Mouse (Mus musculus) stomach, embryonic 15.5 days (tissue): ENCODE data around the gene Mgme1. TPM values are rescaled to one million over a fixed set of nuclear protein-coding genes. Genes with fewer than 3 reads are reported as not detected.
A peak's percentile ranks its signal among the peaks of the same experiment; 100 is the strongest.

Experiments used
- ATAC-seq: fragments of 200-750 bp; cut with Nextera tagmentation; 2 replicates; pipeline ENCODE4 v1.8.0; 2017; ENCODE audit warnings: low read depth, moderate number of reproducible peaks, moderate TSS enrichment; ENCODE audit not compliant: insufficient read depth, low FRiP score
- H3K27ac ChIP-seq: fragments of 300-500 bp; sonication (generic); 2 replicates; pipeline ENCODE4 v1.5.1; 2015; ENCODE audit warnings: mild to moderate bottlenecking, inconsistent platforms
- H3K27me3 ChIP-seq: fragments of 300-500 bp; sonication (generic); replicated peaks from 2 replicates; pipeline ENCODE4 v1.6.1; 2015; ENCODE audit warnings: inconsistent platforms
- H3K36me3 ChIP-seq: fragments of 300-500 bp; sonication (generic); 2 replicates; pipeline ENCODE4 v1.6.1; 2015; ENCODE audit warnings: inconsistent platforms
- H3K4me1 ChIP-seq: fragments of 300-500 bp; sonication (generic); 2 replicates; pipeline ENCODE4 v1.6.1; 2015; ENCODE audit warnings: inconsistent platforms
- H3K4me2 ChIP-seq: fragments of 300-500 bp; sonication (generic); 2 replicates; pipeline ENCODE4 v1.6.1; 2015; ENCODE audit warnings: mild to moderate bottlenecking, inconsistent platforms
- H3K4me3 ChIP-seq: fragments of 300-500 bp; sonication (generic); replicated peaks from 2 replicates; pipeline ENCODE4 v1.5.1; 2015; ENCODE audit warnings: inconsistent platforms
- H3K9ac ChIP-seq: fragments of 300-500 bp; sonication (generic); 2 replicates; pipeline ENCODE4 v1.6.1; 2015; ENCODE audit warnings: inconsistent platforms
- H3K9me3 ChIP-seq: fragments of 300-500 bp; sonication (generic); 2 replicates; pipeline ENCODE4 v1.6.1; 2016; ENCODE audit warnings: inconsistent platforms
- WGBS: fragments of 180-500 bp; shearing (Covaris S2); methylation state at CpG from one replicate; pipeline ENCODE4 v1.1.7; 2015; 5-methylcytosine and 5-hydroxymethylcytosine counted together
- polyA plus RNA-seq: library from polyadenylated mRNA; unstranded; fragments of >200 nt; fragmentation: Nextera tagmentation; extraction: Ambion mirVana; gene quantifications from 2 replicates; pipeline ENCODE4 v1.2.1, GENCODE M21; 2015

Mgme1 gene
- 20.2 and 21.3 TPM in 2 replicates for polyA plus RNA-seq

DNA sequence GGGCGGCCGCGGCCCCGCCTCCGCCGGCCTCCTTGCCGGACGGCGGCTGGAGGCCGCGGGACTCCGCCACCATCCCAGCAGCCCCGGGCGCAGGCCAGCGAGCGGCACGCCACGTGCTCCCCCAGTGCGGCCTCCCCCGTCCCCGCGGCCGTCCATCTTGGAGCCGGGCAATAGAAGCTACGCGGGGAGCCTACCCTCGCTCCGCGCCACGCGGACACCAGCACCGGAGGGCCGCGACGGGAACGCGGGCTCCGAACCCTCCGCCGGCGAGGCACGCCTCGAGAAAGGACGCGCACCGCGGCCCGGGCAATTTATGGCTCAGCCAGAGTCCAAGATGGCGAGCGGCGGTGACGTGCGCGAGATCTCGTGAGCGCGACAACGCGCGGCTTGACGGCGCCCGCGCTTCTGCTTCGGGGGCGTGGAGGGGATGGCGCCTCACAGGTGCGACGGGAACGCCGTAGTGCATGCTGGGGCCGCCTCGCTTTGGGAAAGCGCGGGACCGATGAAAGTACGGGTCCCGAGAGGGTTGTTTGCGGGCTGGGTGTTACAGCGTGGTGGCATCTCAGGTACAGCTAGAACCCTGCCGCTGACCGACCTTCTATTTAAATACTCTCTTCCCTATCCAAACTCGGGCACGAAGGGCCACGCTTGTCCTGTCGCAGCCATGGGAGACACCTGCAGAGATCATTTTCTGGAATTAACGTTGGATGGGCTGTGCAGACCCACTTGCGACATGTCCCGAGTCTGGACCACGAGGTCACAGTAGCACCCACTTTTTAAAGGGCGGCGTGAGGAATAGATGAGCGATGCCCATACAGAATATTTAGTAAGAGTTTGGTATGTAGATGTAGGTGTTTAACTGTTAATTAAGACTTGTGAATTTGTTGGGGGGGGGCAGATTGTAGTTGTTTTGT, at the start of gene Mgme1, which contains the start of gene Snx5:
Gene Mgme1, plus strand, starts transcription at position 157 of the 914 bp plus-strand sequence.
Gene Snx5, minus strand, starts transcription at position 400 of the 914 bp plus-strand sequence.
- Histone ChIP-seq H3K4me1 (peaks cover 5% of the 10 kb centered on the region; the same call in 1 of the 2 replicates), H3K9ac (peak within 1 kb of the TSS; percentile 87), H3K9me3 (no peaks in the 10 kb centered on the region), H3K27ac (peak within 1 kb of the TSS; percentile 96), H3K36me3 (no peaks in the 10 kb centered on the region), H3K4me2 (peak within 1 kb of the TSS; percentile 80), H3K27me3 (no peaks in the 10 kb centered on the region), H3K4me3 (peak within 1 kb of the TSS; percentile 93)
- ATAC-seq: peak; percentile 95
- under 1% methylated on average over 93 of the region's 93 CpGs for WGBS

DNA sequence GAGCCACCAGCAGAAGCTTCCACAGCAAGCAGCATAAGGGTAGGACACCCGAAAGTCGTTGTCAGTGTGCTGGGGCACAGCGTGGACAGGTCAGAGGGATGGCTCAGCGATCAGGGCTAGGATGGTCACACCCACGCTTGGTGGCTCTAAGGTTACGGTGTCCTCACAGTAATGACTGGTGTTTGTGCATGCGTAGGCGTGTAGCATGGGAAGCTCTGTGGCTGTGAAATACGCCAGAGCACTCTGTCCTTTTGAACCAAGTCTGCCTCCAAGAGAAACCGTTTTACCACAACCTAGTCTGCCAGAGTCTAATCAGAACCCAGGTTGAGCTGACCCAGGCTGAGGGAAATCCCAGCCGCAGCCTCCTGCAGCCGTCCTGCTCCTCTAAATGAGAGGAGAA, 46.1 kb upstream of the Mgme1 start:
- H3K36me3 ChIP-seq: no peaks in the 10 kb centered on the region
- H3K9ac ChIP-seq: no peak overlapping the region
- H3K27me3 ChIP-seq: no peaks in the 10 kb centered on the region
- ATAC-seq: no peak
- H3K4me2 ChIP-seq: no peak overlapping the region
- H3K4me1 ChIP-seq: no peaks in the 10 kb centered on the region
- H3K9me3 ChIP-seq: 0 out of 2 replicates have a peak, but pooled peaks cover 4% of the 10 kb centered on the region
- 46% methylated on average over 12 of the region's 12 CpGs for WGBS
- H3K27ac ChIP-seq: no peak overlapping the region
- H3K4me3 ChIP-seq: no peak overlapping the region

DNA sequence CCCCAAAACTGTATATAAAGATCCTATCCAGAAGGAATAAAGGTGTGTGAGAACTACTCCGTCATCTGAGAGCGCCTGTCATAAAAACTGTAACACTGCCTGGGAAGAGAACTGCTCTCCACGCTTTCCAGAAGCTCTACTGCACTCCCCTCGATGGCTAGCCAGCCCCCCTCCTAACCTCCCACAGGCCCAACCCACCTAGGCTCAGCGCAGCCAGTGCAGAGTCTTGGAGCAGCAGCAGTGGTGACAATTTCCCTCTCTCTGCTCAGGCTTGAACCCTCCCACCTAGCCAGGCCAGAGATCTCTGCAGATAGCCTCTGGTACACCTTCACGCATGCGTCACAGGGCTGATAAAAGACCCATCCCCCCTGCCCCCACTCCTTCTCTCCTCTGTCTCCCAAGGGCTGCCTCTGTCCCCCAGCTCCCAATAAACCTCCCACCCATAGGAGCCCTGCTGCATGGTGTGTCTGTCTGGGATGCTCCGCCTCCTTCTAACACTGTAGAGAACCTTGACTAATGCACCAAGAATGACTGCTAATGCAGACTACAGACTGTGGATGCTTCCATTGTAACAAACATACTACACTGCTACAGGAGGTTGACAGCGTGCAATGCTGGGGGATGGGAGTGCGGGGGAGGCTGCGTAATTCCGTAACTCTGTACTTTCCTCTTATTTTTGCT, 43.4 kb upstream of the Mgme1 start:
- H3K9me3 ChIP-seq: 0 out of 2 replicates have a peak, but pooled peaks cover 4% of the 10 kb centered on the region
- H3K36me3 ChIP-seq: no peaks in the 10 kb centered on the region
- no peak overlapping the region for H3K4me2 ChIP-seq
- WGBS: 86% methylated on average over 12 of the region's 12 CpGs
- no peak overlapping the region for H3K4me3 ChIP-seq
- H3K9ac ChIP-seq: no peak overlapping the region
- no peaks in the 10 kb centered on the region for H3K4me1 ChIP-seq
- no peak for ATAC-seq
- H3K27me3 ChIP-seq: no peaks in the 10 kb centered on the region
- no peak overlapping the region for H3K27ac ChIP-seq

DNA sequence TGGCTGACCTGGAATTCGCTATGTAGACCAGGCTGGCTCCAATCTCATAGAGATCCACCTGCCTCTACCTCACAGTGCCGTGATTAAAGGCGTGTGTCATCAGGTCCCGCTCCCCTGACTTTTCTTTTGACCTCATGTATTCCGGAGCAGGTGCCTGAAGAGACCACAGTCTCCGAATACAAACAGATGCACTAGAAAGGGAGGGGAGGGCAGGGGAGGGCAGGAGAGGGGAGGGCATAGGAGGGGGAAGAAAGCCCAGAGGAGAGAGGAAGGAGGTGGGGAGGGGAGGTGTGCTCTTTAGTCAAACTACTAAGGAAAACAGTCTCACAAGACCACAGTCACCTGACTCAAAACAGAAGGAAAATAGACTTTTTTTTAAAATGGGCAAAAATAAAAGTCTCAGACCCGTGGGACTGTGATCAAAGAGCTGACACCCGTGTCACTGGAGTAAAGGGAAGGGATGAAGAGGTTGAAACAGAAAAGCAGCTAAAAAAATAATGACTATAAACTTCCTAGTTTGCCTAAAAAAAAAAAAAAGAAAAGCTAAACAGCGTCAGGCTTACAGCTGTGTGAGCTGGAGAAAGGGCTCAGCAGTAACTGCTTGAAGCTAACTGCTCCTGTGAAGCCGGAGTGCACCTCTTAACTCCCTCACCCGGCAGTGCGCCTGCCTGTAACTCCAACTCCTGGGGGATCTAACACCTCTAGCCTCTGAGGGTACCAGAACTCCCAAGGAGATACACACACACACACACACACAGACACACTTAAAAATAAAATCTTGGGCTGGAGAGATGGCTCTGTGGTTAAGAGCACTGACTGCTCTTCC, 41.7 kb upstream of the Mgme1 start:
- WGBS: 66% methylated on average over 12 of the region's 12 CpGs
- H3K4me2 ChIP-seq: no peak overlapping the region
- no peak overlapping the region for H3K9ac ChIP-seq
- H3K4me1 ChIP-seq: no peaks in the 10 kb centered on the region
- H3K4me3 ChIP-seq: no peak overlapping the region
- H3K27ac ChIP-seq: no peak overlapping the region
- ATAC-seq: no peak
- H3K36me3 ChIP-seq: no peaks in the 10 kb centered on the region
- 0 out of 2 replicates have a peak, but pooled peaks cover 4% of the 10 kb centered on the region for H3K9me3 ChIP-seq
- H3K27me3 ChIP-seq: no peaks in the 10 kb centered on the region

DNA sequence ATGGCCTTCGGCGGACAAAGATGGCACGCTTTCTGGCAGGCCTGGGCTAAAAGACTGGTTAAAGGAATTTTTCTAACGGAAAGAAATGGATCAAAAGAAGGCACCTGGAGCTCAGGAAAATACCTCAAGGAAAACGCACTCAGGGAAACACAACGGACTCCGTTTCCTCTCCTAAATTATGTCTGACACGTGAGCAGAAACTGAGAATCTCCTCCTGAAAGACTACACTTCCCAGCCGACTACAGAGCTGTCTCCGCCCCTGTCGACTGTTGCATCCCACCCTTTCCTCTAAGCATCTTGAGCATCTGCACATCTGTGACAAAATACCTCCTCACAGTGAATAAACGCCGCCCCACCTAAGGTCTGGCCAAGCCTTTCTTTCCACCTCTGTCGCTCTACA, 40.8 kb upstream of the Mgme1 start:
- H3K4me3 ChIP-seq: no peak overlapping the region
- H3K27ac ChIP-seq: no peak overlapping the region
- 82% methylated on average over 14 of the region's 14 CpGs for WGBS
- 0 out of 2 replicates have a peak, but pooled peaks cover 4% of the 10 kb centered on the region for H3K9me3 ChIP-seq
- no peaks in the 10 kb centered on the region for H3K27me3 ChIP-seq
- no peak overlapping the region for H3K9ac ChIP-seq
- no peaks in the 10 kb centered on the region for H3K4me1 ChIP-seq
- H3K36me3 ChIP-seq: no peaks in the 10 kb centered on the region
- no peak for ATAC-seq
- H3K4me2 ChIP-seq: no peak overlapping the region

DNA sequence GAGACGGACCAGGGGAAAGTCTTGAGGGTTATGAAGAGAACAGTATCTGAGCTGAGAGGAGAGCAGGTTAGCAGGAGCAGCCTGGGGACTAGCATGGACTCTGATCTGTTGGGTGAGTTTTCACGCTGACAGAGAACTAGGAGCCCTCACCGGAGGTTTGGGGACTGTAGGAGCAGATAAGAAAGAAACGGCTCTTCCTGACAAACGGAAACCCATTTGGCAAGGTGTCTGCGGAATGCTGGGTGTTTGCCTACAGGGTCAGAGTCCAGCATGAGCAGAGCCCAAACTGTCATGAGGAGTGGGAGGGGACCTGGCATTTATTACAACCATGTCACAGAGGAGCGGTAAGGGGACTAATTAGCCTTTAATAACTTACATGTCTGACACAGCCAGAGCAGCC, 40.0 kb upstream of the Mgme1 start:
- Histone ChIP-seq H3K27ac (no peak overlapping the region), H3K27me3 (no peaks in the 10 kb centered on the region), H3K36me3 (no peaks in the 10 kb centered on the region), H3K4me2 (peak overlapping the region; percentile 19; the same call in 1 of the 2 replicates), H3K9ac (no peak overlapping the region), H3K4me1 (no peaks in the 10 kb centered on the region), H3K4me3 (no peak overlapping the region), H3K9me3 (0 out of 2 replicates have a peak, but pooled peaks cover 4% of the 10 kb centered on the region)
- ATAC-seq: peak; percentile 31; the same call in 1 of the 2 replicates
- WGBS: 25% methylated on average over 7 of the region's 7 CpGs

DNA sequence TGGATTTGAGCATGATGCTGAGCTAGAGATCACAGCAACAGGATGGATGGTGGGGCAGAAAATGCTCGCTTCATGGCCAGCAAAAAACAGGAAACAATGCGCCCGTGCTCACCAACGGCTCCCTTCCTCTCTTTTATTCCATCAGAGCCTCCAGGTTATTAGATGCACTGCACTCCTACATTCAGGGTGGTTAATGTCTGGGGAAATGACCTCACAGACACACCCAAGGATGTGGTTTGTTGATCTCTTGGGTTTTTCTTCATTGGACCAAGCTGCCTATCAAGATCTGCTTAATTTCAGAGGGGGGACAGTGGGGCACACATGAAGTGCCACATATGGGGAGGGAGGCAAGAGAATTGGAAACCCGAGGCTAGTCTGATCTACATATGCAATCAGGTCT, 39.3 kb upstream of the Mgme1 start:
- Histone ChIP-seq H3K36me3 (no peaks in the 10 kb centered on the region), H3K4me3 (no peak overlapping the region), H3K9me3 (0 out of 2 replicates have a peak, but pooled peaks cover 4% of the 10 kb centered on the region), H3K27ac (no peak overlapping the region), H3K27me3 (no peaks in the 10 kb centered on the region), H3K9ac (no peak overlapping the region), H3K4me2 (no peak overlapping the region), H3K4me1 (no peaks in the 10 kb centered on the region)
- no peak for ATAC-seq
- 65% methylated on average over 5 of the region's 5 CpGs for WGBS

DNA sequence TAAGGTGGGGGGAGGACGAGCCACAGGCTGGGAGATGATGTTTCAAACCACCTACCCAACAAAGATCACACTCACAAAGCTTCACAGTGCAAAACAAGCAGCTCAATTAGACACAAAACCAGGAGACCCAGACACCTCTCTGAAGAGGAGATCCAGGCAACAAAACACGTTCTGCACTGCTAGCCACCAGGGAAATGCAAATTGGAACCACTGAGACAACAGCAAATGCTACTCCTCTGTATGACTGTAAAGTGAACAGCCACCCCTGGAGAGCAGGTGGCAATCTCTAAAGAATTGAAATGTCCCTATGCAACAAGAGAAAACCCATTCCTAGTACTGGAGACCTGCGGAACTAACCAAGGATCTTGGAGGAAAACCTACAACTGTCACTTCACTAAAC, 36.9 kb upstream of the Mgme1 start:
- Histone ChIP-seq H3K27ac (no peak overlapping the region), H3K4me2 (no peak overlapping the region), H3K4me3 (no peak overlapping the region), H3K9me3 (no peaks in the 10 kb centered on the region), H3K27me3 (no peaks in the 10 kb centered on the region), H3K9ac (no peak overlapping the region), H3K36me3 (no peaks in the 10 kb centered on the region), H3K4me1 (no peaks in the 10 kb centered on the region)
- ATAC-seq: no peak
- 79% methylated on average over 3 of the region's 3 CpGs for WGBS

DNA sequence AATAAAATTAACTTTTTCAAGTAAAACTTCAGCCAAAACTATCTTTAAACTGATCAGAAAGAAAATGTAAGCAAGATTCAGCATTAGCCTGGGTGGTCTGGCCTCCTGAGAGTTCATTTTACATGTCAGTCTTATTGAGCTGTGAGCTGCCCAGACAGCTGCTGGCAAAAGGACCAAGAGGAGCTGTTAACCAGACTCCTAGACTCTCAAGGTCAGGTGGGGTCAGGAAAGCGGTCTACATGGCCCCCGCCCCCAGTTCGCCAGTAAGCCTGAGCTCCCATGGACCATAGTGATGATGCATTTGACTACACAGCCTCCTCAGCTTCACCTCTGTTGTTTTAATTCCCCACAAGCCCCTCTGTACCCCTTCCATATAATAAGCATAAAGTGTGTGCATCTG, 34.7 kb upstream of the Mgme1 start:
- no peak for ATAC-seq
- Histone ChIP-seq H3K9me3 (no peaks in the 10 kb centered on the region), H3K4me3 (no peak overlapping the region), H3K27ac (no peak overlapping the region), H3K9ac (no peak overlapping the region), H3K4me2 (no peak overlapping the region), H3K27me3 (no peaks in the 10 kb centered on the region), H3K36me3 (no peaks in the 10 kb centered on the region), H3K4me1 (0 out of 2 replicates have a peak, but pooled peaks cover 5% of the 10 kb centered on the region)
- 55% methylated on average over 3 of the region's 3 CpGs for WGBS

DNA sequence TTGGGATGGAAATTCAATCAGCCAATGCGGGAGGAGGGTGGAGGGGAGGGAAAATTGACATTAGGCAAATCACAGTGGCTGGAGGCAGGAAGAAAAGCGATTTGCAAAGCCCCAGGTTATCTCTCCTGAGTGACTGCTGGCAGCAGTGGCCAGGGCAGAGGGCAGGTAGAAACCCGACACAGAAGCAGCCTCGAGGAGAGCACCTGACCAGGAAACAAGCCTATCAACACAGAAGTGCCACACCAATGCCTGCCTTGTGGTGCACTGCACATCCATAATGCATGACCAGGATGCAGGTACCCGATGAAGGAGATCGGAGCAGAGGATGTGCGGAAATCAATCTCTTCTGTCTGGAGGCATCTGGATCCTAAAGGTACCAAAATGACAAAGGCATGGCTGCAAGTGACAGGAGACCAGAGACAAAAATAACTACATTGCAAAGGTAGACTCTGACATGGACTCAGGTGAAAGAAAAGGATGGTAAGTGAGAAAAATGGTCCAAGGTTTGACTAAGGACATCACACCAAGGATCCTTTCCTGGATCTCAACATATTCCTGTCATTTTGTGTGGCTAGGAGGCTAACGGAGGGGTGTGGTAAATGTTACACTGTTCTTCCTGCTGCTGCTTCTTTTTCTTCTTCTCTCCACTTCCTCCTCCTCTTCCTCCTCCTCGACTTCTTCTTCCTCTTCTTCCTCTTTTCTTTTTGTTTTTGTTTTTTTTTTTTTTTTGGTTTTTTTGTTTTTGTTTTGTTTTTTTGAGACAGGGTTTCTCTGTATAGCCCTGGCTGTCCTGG, 33.5 kb upstream of the Mgme1 start:
- 0 out of 2 replicates have a peak, but pooled peaks cover 5% of the 10 kb centered on the region for H3K4me1 ChIP-seq
- no peak for ATAC-seq
- H3K27ac ChIP-seq: no peak overlapping the region
- no peak overlapping the region for H3K4me3 ChIP-seq
- no peaks in the 10 kb centered on the region for H3K9me3 ChIP-seq
- WGBS: 55% methylated on average over 9 of the region's 9 CpGs
- no peak overlapping the region for H3K4me2 ChIP-seq
- no peak overlapping the region for H3K9ac ChIP-seq
- no peaks in the 10 kb centered on the region for H3K36me3 ChIP-seq
- H3K27me3 ChIP-seq: no peaks in the 10 kb centered on the region

DNA sequence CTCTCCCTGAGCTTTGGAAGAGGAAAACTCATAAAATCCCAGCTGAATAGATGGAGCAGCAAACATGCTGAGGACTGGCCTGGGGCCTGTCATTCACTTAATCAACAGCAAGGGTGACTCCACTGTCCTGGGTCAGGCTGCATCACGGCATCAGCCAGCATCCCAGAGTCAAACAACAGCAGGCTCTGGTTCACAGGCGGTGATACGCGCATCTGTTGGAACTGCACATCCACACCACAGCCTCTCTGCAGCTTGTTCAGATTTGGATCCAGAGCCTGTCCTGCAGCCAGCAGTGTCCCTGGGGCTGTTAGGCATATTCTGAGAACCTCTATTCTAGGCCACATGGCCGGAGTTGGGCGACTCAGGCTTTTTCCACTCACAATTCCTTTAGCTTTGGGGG, 32.1 kb upstream of the Mgme1 start:
- 0 out of 2 replicates have a peak, but pooled peaks have one; percentile 26 for ATAC-seq
- 67% methylated on average over 6 of the region's 6 CpGs for WGBS

More for the DNA sequence above, 32.1 kb upstream of the Mgme1 start:
- Histone ChIP-seq H3K4me1 (0 out of 2 replicates have a peak, but pooled peaks cover 5% of the 10 kb centered on the region), H3K27me3 (no peaks in the 10 kb centered on the region), H3K27ac (no peak overlapping the region), H3K36me3 (no peaks in the 10 kb centered on the region), H3K4me2 (no peak overlapping the region), H3K9ac (no peak overlapping the region), H3K9me3 (no peaks in the 10 kb centered on the region), H3K4me3 (no peak overlapping the region)
